Mouse (Mus musculus) bone marrow macrophage, adult 2 months (primary cell): ENCODE data around the gene Nup210. TPM values are rescaled to one million over a fixed set of nuclear protein-coding genes. Genes with fewer than 3 reads are reported as not detected.

Source experiments
- H3K27ac ChIP-seq: 2 replicates; pipeline ENCODE4 v1.5.1; 2012; ENCODE audit warnings: low read depth, low read length; ENCODE audit not compliant: insufficient read depth
- H3K4me1 ChIP-seq: 2 replicates; pipeline ENCODE4 v1.6.1; 2012; ENCODE audit warnings: low read length; ENCODE audit not compliant: control insufficient read depth, insufficient read depth
- H3K4me3 ChIP-seq: 2 replicates; pipeline ENCODE4 v1.5.1; 2012; ENCODE audit warnings: mild to moderate bottlenecking, low read length, moderate library complexity; ENCODE audit not compliant: insufficient read depth
- CTCF ChIP-seq: IDR thresholded peaks from 2 replicates; pipeline ENCODE4 v1.5.1; 2012; ENCODE audit warnings: low read depth, mild to moderate bottlenecking, low read length, moderate library complexity
- POLR2A ChIP-seq: IDR thresholded peaks from 2 replicates; pipeline ENCODE4 v1.6.1; 2012; ENCODE audit warnings: mild to moderate bottlenecking, low read depth, low read length, borderline replicate concordance
- polyA plus RNA-seq: library from polyadenylated mRNA; stranded (reverse); fragments of >200 nt; gene quantifications from 2 replicates; pipeline ENCODE4 v1.2.4, GENCODE M21; 2012; ENCODE audit not compliant: missing spikeins, insufficient read depth, insufficient read length

Gene Nup210
- polyA plus RNA-seq, 1 experiment, result 1.2 TPM

DNA sequence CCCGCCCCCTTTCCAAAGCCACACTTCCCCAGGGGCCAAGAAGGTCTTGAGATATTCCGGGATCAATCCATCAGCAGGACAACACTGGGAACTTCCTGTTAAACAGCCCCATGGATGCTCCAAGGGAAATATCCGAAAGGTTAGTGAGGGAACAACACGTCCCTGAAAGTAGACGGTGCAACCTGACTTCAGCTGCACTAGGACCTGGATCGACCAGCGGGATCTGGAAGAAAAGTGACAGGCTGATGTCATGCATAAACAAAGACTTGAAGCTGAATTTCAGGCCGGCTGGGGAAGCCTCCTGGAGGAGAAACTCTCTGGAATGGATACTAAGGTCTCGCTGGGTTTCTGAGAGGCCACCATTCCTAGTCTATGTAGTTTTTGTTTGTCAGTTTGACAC is 520 bp upstream of the Nup210 start:
- peaks cover 15% of the 10 kb centered on the region for H3K4me1 ChIP-seq
- peak overlapping the region; percentile 91 for H3K4me3 ChIP-seq
- TF ChIP-seq CTCF, result no peak
- no peak for TF ChIP-seq POLR2A
- no peak overlapping the region for H3K27ac ChIP-seq

GRCm38 (mm10) chr6:91115863-91116243 is 776 bp downstream of the Nup210 start:
- Histone ChIP-seq H3K4me1 (peaks cover 25% of the 10 kb centered on the region), H3K4me3 (peak overlapping the region; percentile 91), H3K27ac (no peak overlapping the region)
- no peak for TF ChIP-seq CTCF
- no peak for TF ChIP-seq POLR2A

GRCm38 (mm10) chr6:91115158-91115557 is 1.5 kb downstream of the Nup210 start:
- Histone ChIP-seq H3K4me1 (peaks cover 25% of the 10 kb centered on the region), H3K27ac (no peak overlapping the region), H3K4me3 (peak overlapping the region; percentile 14; the same call in 1 of the 2 replicates)
- TF ChIP-seq CTCF (no peak), POLR2A (no peak)

GRCm38 (mm10) chr6:91114716-91115115 is 1.9 kb downstream of the Nup210 start:
- TF ChIP-seq CTCF (no peak), POLR2A (no peak)
- peaks cover 27% of the 10 kb centered on the region for H3K4me1 ChIP-seq
- H3K27ac ChIP-seq, result no peak overlapping the region
- no peak overlapping the region for H3K4me3 ChIP-seq

DNA sequence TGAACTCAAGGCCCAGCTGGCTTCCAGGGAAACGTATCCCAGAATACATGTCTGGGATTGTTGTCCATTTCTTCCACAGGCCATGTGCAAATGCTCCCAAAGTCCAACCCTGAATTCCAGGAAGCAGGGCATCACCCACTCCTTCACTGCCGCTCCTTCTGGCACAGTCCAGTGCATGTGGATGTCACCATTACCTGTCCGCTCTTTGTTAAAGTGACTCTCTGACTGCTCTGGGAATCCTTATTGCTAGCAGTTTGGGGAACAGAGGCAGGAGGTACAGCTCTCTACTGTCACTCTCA is 4.7 kb downstream of the Nup210 start:
- Histone ChIP-seq H3K4me3 (no peak overlapping the region), H3K4me1 (peaks cover 27% of the 10 kb centered on the region), H3K27ac (no peak overlapping the region)
- no peak for TF ChIP-seq CTCF

- TF ChIP-seq CTCF, result no peak
- no peak for TF ChIP-seq POLR2A
- H3K4me3 ChIP-seq, result no peak overlapping the region
- no peak overlapping the region for H3K27ac ChIP-seq
- peaks cover 27% of the 10 kb centered on the region for H3K4me1 ChIP-seq
These were observed 5.3 kb downstream of the Nup210 start for GRCm38 (mm10) chr6:91111141-91111953.

DNA sequence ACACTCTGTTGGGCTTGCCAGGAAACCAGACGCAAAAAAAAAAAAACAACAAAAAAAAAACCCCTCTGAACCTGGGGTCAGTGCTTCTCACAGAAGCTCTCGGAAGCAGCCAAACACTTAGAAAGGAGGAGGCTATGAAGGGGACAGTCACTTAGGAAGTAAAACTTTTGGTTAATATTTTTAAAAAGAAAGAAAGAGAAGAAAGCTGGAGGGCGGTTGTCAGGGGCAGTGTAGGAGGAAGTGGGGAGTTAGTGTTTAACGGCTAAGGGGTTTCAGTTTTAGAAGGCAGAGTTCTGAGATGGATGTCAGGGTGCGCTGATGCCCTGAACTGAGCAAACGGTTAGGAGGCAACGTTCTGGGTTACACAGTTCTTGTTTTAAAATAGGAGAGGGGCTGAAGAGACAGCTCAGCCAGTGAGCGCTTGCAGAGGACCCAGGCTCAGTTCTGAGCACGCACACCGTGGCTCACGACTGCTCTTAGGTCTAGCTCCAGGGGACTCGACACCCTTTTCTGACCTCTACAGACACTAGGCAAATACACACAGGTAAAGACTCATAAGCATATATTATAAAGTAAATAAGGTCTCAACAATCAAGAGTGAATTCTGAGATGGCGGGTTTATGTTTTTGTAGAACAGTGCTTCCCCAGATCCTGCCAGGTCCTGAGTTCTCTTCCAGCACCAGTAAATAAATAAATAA is 6.2 kb downstream of the Nup210 start:
- TF ChIP-seq CTCF (no peak), POLR2A (no peak)
- Histone ChIP-seq H3K4me3 (peak overlapping the region; percentile 44), H3K27ac (no peak overlapping the region), H3K4me1 (peaks cover 25% of the 10 kb centered on the region)

DNA sequence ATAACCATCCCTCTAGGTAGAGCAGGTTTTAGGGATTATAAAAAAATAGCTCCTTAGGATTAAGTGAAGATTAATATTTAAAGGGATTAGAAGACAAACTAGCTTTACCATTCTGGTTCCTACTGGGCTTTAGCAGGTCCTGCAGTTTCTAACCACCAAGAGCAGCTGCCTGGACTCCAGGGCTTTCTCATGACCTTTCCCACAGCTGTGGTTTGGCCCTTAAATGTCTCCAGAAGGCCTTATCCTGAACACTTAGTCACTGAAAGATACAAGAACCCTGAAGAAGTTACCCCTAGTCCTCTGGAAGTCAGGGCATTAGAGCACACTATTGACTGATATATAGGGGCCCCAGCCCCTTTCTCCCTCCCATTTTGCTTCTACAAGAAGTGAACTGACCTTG is 7.1 kb downstream of the Nup210 start:
- TF ChIP-seq POLR2A, result no peak
- TF ChIP-seq CTCF, result no peak
- peaks cover 16% of the 10 kb centered on the region for H3K4me1 ChIP-seq
- no peak overlapping the region for H3K27ac ChIP-seq
- H3K4me3 ChIP-seq, result no peak overlapping the region

DNA sequence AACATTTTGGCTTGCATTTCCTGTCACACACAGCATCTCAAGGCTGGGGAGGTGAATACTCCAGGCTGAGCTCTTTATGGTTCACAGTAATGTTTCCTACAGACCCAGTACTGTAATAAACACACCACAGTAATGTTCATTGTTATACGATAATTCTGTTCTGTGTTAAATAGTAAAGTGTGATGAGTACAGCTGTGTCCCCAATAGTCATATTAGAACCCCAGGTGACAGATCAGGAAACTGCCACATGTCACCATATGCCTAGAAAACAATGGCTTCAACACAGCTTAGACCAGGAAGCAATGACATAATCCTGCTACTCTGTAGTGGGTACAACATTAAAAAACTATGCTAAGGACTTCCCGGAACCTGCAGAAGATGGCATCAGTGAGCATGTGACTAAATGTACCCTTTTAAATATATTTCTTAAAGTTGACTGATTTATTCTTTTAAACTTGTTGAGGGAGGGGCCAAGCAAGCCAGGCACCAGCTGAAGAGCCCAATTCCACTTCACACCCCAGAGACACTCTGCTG is 7.6 kb downstream of the Nup210 start:
- H3K4me1 ChIP-seq, result peaks cover 14% of the 10 kb centered on the region
- H3K4me3 ChIP-seq, result no peak overlapping the region
- no peak overlapping the region for H3K27ac ChIP-seq
- TF ChIP-seq POLR2A, result no peak
- TF ChIP-seq CTCF, result no peak

GRCm38 (mm10) chr6:91108301-91108916 is 8.2 kb downstream of the Nup210 start:
- TF ChIP-seq POLR2A (no peak), CTCF (no peak)
- Histone ChIP-seq H3K4me3 (no peak overlapping the region), H3K4me1 (peaks cover 14% of the 10 kb centered on the region), H3K27ac (no peak overlapping the region)
